Mouse (Mus musculus) layer of hippocampus, adult 2 months (tissue): Measurements from ENCODE around the gene Fam3c. TPM values are rescaled to one million over a fixed set of nuclear protein-coding genes. Genes with fewer than 3 reads are reported as not detected.

Source experiments
- DNase-seq, 2 experiments: peaks; one replicate each; pipeline ENCODE4 v3.0.0; 2022; ENCODE audit warnings: low spot score in 2 of 2
- H3K27ac ChIP-seq: fragments of 200-600 bp; 2 replicates; pipeline ENCODE4 v1.8.1; 2022
- H3K4me3 ChIP-seq: fragments of 200-600 bp; 2 replicates; pipeline ENCODE4 v1.8.1; 2022; ENCODE audit warnings: mild to moderate bottlenecking
- CTCF ChIP-seq: fragments of 200-600 bp; conservative IDR thresholded peaks from 2 replicates; pipeline ENCODE4 v1.8.1; 2022; ENCODE audit warnings: antibody characterized with exemption, mild to moderate bottlenecking, moderate library complexity
- total RNA-seq, 2 experiments: library from RNA; stranded (reverse); gene quantifications; 2 replicates each; pipeline ENCODE4 v1.2.3; 2021

The Fam3c gene
- total RNA-seq, 2 experiments from 2014 or later, result 61.7 to 63.5 TPM

DNA sequence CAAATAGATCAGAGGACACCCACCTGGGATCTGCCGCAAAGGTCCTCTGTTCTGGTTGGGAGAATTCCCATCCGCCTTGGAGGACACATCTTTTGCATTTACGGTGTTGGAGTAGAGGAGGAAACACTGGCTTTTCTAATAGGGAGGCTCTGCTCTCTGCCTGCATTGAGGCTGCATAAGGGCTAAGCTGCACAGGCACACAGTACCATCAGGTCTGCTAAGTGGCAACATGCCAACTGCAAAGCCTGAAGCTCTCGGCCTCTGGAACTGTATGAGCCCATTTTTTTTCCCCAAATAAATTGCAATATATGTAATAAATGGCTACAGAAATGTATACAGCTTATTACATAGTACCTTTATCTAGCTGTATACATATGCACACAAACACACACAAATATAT lies 7.9 kb downstream of the Fam3c start:
- no peak for DNase-seq
- TF ChIP-seq CTCF, result no peak
- H3K4me3 ChIP-seq, result no peak overlapping the region
- no peak overlapping the region for H3K27ac ChIP-seq

DNA sequence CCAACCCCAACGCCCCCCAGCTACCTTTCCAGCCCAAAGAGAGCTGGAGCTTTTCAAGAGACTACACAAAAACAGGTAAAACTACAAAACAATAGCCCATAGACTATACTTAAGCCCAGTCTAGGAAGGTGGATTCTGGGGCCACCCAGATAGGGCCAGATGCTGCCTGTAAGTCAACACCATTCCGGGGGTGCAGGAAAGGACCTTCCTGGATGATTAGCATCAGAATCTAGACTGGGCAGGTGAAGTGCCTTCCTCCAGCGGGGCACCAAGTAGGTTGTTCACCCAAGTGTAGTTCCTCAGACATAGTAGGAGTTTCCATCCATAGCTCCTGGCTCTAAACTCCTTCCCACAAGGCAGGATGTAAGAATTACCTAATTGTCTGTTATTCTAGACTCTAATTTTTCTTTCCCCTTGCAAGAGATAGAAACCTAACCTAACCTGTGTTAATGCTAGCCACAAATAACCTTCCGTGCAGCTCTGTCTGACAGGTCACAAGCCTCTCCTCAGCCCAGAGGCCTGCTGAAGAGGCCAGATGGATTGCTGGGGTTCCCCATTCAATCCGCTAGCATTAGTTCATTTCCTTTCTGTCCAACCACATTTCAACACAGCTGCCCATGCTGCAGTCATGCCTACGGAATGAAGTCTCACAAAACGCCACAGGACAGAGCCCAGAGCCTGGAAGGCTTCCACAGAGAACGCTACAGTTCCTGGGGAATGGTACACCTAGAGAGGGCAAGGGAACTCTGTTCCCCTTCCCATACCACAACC lies 8.7 kb downstream of the Fam3c start:
- no peak for DNase-seq
- no peak for TF ChIP-seq CTCF
- no peak overlapping the region for H3K27ac ChIP-seq
- no peak overlapping the region for H3K4me3 ChIP-seq

DNA sequence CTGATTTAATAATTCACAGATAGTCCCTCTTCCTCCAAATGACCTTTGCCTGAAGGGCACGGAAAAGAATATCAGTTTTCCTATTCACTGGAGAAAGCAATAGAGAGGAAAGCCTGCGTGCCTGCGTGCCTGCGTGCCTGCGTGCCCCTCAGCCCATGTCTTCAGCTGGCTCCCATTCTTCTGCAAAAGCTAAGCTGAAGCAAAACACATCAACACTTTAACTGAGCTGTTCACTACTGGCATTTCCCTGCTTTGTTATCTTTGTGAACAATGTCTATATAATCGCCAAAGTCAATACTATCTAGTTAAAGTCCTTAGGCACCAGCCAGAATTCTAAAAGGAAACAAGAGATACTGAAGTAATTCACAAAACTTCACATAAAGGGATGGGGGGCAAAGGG lies 11.6 kb downstream of the Fam3c start:
- Histone ChIP-seq H3K4me3 (no peak overlapping the region), H3K27ac (no peak overlapping the region)
- TF ChIP-seq CTCF, result no peak
- DNase-seq, result no peak

DNA sequence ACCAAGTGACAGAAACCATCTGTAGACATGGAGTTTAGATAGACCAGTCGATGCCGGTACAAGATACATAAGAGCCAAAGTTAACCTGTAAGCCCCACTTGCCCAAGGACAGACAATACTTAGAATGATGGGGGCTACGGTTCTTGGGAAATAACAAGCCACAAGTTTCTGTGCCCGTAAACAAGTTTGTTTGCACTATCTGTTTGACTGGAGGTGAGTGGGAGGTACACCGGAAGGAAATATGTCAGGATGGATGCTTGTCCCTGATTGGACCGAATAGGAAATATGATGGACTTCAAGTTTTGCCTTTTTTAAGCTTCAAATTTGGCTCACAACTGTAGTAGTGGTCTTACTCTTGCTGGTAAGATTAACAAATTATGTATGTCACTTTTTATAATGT lies 12.3 kb downstream of the Fam3c start:
- DNase-seq, result no peak
- no peak overlapping the region for H3K4me3 ChIP-seq
- no peak overlapping the region for H3K27ac ChIP-seq
- no peak for TF ChIP-seq CTCF

DNA sequence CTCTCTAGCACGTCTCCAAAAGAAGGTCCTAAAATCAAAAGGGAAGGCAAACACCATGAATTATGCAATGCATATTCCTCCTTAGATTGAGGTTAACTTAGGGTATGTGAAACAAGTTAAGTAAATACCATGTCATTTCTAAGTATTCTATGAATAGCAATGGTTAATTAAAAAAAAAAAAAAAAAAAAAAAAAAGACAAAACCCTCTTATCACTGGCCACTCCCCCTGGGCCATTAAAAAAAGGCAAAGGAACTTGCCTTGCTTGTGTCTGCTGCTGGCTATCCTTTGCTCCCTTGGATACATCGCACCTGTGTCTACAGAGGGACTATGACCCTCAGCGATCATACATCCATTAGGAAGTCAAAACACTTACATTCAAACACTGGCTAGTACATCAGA lies 12.8 kb downstream of the Fam3c start:
- TF ChIP-seq CTCF, result no peak
- no peak for DNase-seq
- Histone ChIP-seq H3K27ac (no peak overlapping the region), H3K4me3 (no peak overlapping the region)

DNA sequence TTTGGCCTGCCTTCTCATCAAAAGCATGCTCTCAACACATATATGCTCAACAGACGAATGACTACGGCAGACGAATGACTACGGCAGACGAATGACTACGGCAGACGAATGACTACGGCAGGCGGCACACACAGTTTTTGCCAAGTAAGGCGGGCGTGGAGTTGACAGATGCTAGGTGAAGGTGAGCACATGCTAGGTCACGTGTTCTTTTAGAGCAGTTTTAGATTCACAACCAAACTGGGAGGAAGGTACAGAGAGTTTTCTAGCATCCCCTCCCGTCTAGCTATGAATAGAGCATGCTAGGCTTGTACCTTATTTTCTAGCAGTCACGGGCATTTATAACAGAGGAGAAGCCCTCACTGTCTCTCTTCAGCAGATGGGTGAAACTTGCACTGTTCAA lies 15.3 kb downstream of the Fam3c start:
- TF ChIP-seq CTCF, result no peak
- Histone ChIP-seq H3K4me3 (no peak overlapping the region), H3K27ac (no peak overlapping the region)
- no peak for DNase-seq

DNA sequence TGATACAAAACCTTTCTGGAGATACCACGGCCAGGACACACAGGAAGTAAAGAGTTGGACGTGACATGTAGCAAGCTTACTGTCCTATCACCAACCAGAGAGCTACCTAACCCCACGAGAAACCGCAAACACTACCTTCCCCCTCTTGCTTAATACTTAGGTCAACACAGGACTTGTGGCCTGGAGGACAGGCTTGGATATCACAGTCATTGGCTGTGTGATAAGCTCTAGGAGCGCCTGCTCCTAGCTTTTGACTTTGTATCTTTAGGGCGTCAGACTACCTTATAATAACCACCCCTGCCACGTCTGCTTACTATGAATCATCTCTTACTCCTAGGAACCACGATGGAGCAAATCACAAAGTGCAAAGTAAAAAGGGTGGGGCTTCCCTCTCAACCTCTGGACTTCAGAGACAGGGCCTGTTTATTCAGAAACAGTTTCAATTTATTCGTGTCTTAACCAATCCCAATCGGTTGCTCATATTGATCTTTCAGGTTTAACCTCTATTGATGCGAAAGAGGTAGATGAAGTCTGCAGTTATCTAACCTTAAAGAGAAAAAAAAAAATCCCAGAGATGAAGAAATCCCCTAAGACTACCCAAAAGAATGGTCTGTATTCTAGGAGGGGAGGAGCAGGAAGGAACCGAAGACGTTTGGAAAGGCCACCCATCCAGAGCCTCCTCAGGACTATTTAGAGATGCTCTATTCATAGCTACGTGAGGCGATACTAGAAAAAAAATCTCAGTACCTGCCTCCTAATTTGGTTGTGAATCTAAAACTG lies 16.1 kb downstream of the Fam3c start:
- DNase-seq, result no peak
- no peak overlapping the region for H3K4me3 ChIP-seq
- H3K27ac ChIP-seq, result no peak overlapping the region
- no peak for TF ChIP-seq CTCF

DNA sequence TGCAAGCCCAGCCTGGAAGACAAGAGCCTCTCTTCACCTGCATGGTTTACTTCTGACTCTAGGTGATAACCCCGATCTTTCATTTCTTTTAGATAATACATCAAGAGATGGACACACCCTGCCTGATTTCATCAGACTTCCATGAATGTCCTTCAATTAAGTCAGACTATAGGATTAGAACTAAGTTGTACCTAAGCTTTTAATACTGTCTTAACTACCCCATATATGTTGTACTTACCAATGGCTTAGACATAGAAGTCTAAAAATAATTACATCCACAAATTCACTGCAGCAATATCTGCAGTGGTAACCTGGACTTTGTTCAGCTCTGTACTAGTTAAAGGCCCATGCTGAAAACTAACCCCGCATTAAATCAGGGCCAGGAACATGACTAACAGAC lies 23.5 kb downstream of the Fam3c start:
- Histone ChIP-seq H3K27ac (no peak overlapping the region), H3K4me3 (no peak overlapping the region)
- no peak for TF ChIP-seq CTCF
- no peak for DNase-seq

DNA sequence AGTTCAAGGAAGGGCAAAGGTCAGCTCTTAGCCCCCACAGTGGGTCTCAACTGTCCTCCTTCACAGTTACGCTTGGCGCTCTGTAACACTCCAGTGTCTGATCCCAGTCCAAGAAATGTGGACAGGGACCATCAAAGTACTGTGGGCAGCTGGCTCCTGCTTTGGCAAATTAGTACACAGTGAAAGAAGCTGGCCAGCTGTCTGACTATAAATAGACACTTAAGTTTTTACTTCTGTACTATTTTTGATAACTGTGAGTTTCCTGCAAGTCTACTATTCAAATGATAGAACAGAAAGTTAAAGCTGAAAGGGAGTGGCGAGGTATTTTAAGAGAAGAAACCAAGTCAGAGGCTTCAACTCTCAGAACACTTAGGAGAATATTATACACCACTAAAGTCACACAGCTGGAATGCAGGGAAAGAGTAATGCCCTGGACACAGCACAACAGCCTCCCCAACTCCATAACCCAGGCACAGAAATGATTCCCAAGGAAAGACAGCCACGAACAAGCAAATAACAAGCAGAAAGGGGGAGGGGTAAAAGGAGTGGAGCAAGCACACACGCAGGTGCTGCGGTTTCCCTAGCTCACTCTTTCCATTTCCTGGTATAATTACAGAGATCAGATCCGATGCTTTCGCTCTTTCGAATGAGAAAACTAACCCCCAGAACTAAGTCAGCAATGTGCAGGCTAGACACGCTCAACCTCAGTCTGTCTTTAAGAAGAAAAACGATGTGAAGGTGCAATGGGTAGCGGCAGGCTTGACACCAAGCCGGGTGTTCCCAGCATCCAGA lies 25.7 kb downstream of the Fam3c start:
- Histone ChIP-seq H3K27ac (no peak overlapping the region), H3K4me3 (no peak overlapping the region)
- TF ChIP-seq CTCF, result no peak
- no peak for DNase-seq

DNA sequence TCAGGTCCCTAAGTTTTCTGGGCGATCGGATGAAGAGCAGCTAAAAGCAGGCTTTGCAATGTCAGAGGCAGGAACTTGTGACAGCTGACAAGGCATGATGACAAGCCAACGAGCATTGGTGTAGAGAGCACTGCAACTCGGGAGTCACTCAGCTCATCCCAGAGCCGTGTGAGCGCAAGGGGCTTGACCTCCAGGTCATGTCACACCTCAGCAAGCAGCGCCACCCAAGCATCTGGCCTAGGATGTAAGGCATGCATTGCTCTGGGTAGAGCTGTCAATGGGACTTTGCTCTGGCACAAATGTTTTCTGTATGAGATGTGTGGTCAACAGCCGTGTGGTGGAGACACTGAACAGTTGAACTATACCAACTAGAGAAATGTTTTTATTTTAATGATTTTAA lies 28.1 kb downstream of the Fam3c start:
- Histone ChIP-seq H3K4me3 (no peak overlapping the region), H3K27ac (no peak overlapping the region)
- no peak for DNase-seq
- no peak for TF ChIP-seq CTCF

DNA sequence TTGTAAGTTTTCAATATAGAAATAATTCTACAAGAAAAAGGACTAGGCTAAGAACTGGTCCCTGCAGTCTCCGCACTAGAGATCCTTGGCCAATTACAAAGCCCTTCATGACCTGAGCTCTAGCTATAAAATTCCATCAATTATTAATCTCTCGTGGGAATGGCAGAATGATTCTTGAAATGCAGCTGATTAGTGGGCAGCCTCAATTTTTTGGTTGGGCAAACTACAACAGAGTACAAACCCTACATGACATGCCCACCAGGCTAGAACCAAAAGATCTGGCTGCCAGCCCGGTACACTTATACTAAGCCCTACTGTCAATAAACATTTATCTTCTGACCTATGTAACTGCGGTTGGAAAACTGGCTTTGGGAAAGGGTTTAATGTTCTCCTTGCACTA lies 29.0 kb downstream of the Fam3c start:
- TF ChIP-seq CTCF, result no peak
- H3K4me3 ChIP-seq, result no peak overlapping the region
- H3K27ac ChIP-seq, result no peak overlapping the region
- no peak for DNase-seq

DNA sequence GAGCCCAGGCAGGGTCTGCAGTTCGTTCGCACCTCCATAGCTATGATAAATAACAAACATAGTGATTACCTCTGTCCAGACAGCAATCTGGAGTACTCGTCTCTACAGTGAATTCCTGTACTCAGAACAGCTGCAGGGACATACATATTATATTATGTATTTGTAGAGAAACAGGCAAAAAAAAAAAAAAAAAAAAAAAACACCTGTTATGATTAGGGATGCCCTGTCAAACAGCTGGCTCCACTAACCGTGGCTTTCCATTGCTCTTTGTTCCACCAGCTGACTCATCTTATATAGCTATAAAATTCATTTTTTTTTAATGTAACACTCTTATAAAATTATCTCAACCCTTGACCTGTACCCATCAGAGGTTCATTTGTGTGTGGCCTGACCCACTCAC lies 29.8 kb downstream of the Fam3c start:
- DNase-seq, result no peak
- TF ChIP-seq CTCF, result no peak
- Histone ChIP-seq H3K27ac (no peak overlapping the region), H3K4me3 (no peak overlapping the region)

DNA sequence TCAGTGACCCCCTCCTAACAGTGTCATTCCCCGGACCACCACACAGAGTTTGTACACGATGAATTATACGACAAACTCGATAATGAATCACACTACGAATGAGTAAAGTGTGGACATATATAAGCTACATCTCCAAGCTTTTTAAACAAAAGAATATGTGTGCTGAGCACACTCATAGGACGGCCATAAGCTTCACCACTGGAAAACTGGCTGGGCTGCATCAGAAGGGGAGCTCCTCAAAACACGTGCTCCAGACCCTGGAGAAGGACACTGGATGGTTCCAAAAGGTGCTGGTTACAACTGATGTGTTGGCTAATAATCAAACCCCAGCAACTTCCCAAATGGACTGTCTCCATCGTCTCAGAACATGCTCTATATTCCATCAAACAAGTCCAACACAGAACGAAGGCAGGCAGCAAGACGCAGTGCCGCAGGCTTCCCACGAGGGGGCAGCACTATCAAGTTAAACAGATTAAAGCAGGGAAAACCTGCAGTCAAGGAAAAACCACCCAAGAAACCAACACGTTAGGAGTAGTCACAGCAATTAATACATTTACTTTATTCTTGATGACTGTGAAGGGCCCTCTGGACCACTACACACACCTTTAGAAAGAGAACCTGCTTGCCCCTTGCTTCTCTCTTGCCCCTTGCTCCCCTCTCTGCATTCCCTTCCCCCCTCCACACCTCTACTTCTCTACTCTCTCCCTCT lies 30.5 kb downstream of the Fam3c start:
- Histone ChIP-seq H3K27ac (no peak overlapping the region), H3K4me3 (no peak overlapping the region)
- DNase-seq, result peak; percentile 73 to 90
- TF ChIP-seq CTCF, result peak; percentile 98
